ENCODE assay signal across 15 mouse cellular contexts in genomic region chr8:11815206-11815605, GRCm38 (mm10). TPM values are rescaled to one million over a fixed set of nuclear protein-coding genes. Genes with fewer than 3 reads are reported as not detected.
DNase-seq lines count a peak whose midpoint lies in the region; TF ChIP-seq lines count a peak whose summit lies in the region.
"Had no signal": no experiment of that assay in that cellular context is flagged by ENCODE, and none has a peak within 500 bp of the region (broad histone marks: within the 10 kb centered on the region; RNA-seq: fewer than 3 reads in every experiment).

No protein-coding gene starts in this region.

- H3K79me2 ChIP-seq in liver, adult 2 months (ENCODE audit: control insufficient read depth, insufficient read depth, low read length) = no peaks in the 10 kb centered on the region

- no peak overlapping the region for H3K27ac ChIP-seq in gastrocnemius, adult 2 months
- H3K27ac ChIP-seq in liver, adult 2 months (replicated peaks; ENCODE audit: insufficient read depth, low read depth, low read length) = no peak overlapping the region
- H3K27ac ChIP-seq: embryonic facial prominence, embryonic 15.5 days; limb, embryonic 12.5 days had no signal

- H3K9ac ChIP-seq in liver, adult 2 months (ENCODE audit: low read depth, low read length) = no peak overlapping the region
- H3K9ac ChIP-seq: embryonic facial prominence, embryonic 15.5 days; limb, embryonic 12.5 days had no signal

- DNase-seq in gastrocnemius, adult 2 months = no peak
- no peak for DNase-seq in gastrocnemius, postnatal 4 days (ENCODE audit: low spot score in 2 of 2)
- no peak for DNase-seq in liver, adult 2 months (ENCODE audit: extremely low read depth, low read depth, low spot score)
- no peak for DNase-seq in liver
- DNase-seq in ES-CJ7 (ENCODE audit: low read depth, low spot score) = peak; percentile 48
- DNase-seq in brain, embryonic 14.5 days (ENCODE audit: low read depth) = no peak
- DNase-seq in right cerebral cortex, postnatal 14 days = no peak
- DNase-seq: thymus, postnatal 36 days had no signal

- intact Hi-C loops in gastrocnemius, adult 2 months (cut with DNase I) = no loop called here

- 84% methylated on average over 7 of the region's 7 CpGs for WGBS in liver, adult 2 months

- TF ChIP-seq CTCF in gastrocnemius, adult 2 months (IDR thresholded peaks at IDR 0.05) = peak; percentile 35; the same call in 1 of the 2 replicates
- peak; percentile 43 for TF ChIP-seq CTCF in liver, adult 2 months (IDR thresholded peaks at IDR 0.05; ENCODE audit: low read depth, low read length)
- peak; percentile 42; the same call in 1 of the 2 replicates for TF ChIP-seq CTCF in brain, embryonic 14.5 days (IDR thresholded peaks at IDR 0.05; ENCODE audit: borderline replicate concordance, extremely low read depth, insufficient read depth, insufficient read length)

- peaks cover 39% of the 10 kb centered on the region for H3K36me3 ChIP-seq in liver, adult 2 months (ENCODE audit: control insufficient read depth, insufficient read depth, low read length)

- no peak for TF ChIP-seq POLR2A in liver, adult 2 months (IDR thresholded peaks at IDR 0.05; ENCODE audit: extremely low read depth, insufficient read depth, low read length)
- no peak for TF ChIP-seq POLR2A in brain, embryonic 14.5 days (IDR thresholded peaks at IDR 0.05; ENCODE audit: borderline replicate concordance, extremely low read depth, insufficient read depth, insufficient read length, poor library complexity, severe bottlenecking)

- no peak overlapping the region for H3K4me3 ChIP-seq in gastrocnemius, adult 2 months
- H3K4me3 ChIP-seq in liver, adult 2 months (ENCODE audit: insufficient read depth, low read depth, low read length) = no peak overlapping the region
- H3K4me3 ChIP-seq: embryonic facial prominence, embryonic 15.5 days; limb, embryonic 12.5 days had no signal

- H3K4me1 ChIP-seq in liver, adult 2 months (ENCODE audit: control insufficient read depth, insufficient read depth, low read length) = peaks cover 15% of the 10 kb centered on the region
- H3K4me1 ChIP-seq: embryonic facial prominence, embryonic 15.5 days; limb, embryonic 12.5 days had no signal

- H3K27me3 ChIP-seq in liver, adult 2 months (ENCODE audit: control insufficient read depth, insufficient read depth, low read length) = no peaks in the 10 kb centered on the region
- H3K27me3 ChIP-seq: CH12.LX; embryonic facial prominence, embryonic 15.5 days; limb, embryonic 12.5 days had no signal

RNA-seq across cellular contexts. Expression of gene Tex29, which starts 25.1 kb away (rescaled TPM):
- not detected for total RNA-seq in gastrocnemius, adult 2 months (2021)
- not detected for total RNA-seq in gastrocnemius, postnatal 4 days (2021)
- not detected in 2 replicates for total RNA-seq in liver, adult 2 months (2014; rRNA removed)
- polyA plus RNA-seq in liver, adult 2 months (2012; rRNA removed) = not detected in 2 replicates
- 0.12 TPM in 1 of 2 replicates, not detected in the other for polyA plus RNA-seq in brain, embryonic 14.5 days (2012; rRNA removed)
- total RNA-seq: CH12.LX; gastrocnemius, adult 18-20 months; megakaryocyte, adult 5-6 weeks had no signal
- polyA plus RNA-seq: embryonic facial prominence, embryonic 15.5 days; heart, embryonic 14.5 days; limb, embryonic 12.5 days; neural tube, embryonic 11.5 days had no signal
